Mouse (Mus musculus): ENCODE measurements around the gene Ikzf3. TPM values are rescaled to one million over a fixed set of nuclear protein-coding genes. Genes with fewer than 3 reads are reported as not detected.
A peak's percentile ranks its signal among the peaks of the same experiment; 100 is the strongest.

Ikzf3 gene
- polyA plus RNA-seq, 2 experiments = 0.05 to 0.15 TPM

DNA sequence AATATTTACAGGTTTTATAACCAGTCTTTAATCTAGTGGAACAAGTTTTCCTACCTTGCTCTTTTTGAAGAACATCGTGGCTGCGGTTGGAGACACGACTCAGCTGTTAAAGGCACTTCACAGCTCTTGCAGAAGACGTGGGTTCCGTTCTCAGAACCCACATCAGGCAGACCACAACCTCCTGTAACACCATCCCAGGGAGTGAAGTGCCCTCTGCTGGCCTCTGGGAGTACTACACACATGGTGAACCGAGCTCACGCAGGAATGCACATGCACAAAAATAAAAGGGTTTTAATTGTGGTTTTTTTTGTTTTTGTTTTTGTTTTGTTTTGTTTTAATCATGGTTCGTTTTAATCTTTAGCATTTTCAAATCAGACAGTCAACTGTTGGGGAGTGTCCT lies 22.5 kb upstream of the Ikzf3 start:
- Histone ChIP-seq H3K4me1 (replicated peaks; ENCODE audit: control insufficient read depth in 2 of 2, insufficient read depth in 2 of 2, low read length in 1 of 2) (no peaks in the 10 kb centered on the region), H3K4me3 (ENCODE audit: insufficient read depth in 1 of 2, low read depth in 2 of 2, low read length in 2 of 2) (no peak overlapping the region), H3K9me3 (ENCODE audit: control insufficient read depth, low read length) (peaks cover 2% of the 10 kb centered on the region; the same call in 1 of the 2 replicates), H3K9ac (replicated peaks) (no peak overlapping the region), H3K27ac (no peak overlapping the region), H3K4me2 (ENCODE audit: low read depth) (no peak overlapping the region), H3K36me3 (replicated peaks; ENCODE audit: control insufficient read depth, insufficient read depth, low read depth) (no peaks in the 10 kb centered on the region), H3K27me3 (ENCODE audit: control insufficient read depth, insufficient read depth, low read length) (no peaks in the 10 kb centered on the region)
- WGBS (ENCODE audit: insufficient replicate concordance) = 72% methylated on average over 8 of the region's 8 CpGs
- DNase-seq (ENCODE audit: low read depth in 3 of 3, low spot score in 3 of 3) = no peak
- no peak for ATAC-seq (ENCODE audit: insufficient read depth)
- peak; percentile 75 for TF ChIP-seq CTCF (IDR thresholded peaks at IDR 0.05; ENCODE audit: low read depth)
- TF ChIP-seq EP300 (IDR thresholded peaks at IDR 0.05; ENCODE audit: low read depth) = no peak

DNA sequence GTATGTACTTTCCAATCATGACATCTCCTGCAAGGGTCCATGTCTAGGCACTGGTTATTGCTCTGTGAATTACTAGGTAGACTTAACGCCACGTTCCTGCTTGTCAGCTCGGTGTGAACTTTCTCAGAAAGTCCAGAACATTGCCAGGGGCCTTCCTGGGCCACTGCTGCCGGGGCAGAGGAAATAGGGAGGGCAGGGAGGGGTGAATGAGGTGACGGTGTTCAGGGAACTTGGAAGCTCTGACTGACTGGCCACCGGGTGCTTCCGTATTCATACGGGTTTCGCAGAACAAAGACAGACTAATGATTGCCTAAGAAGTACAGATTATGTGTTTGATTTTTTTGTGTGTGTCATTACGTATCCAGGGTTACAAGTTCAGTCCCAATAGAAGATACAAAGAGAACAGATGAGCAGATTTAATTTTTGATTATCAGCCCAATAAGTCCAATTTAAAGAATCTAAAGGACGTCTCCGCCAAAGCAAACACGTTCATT lies 18.1 kb upstream of the Ikzf3 start:
- no peak overlapping the region for H3K9ac ChIP-seq (replicated peaks)
- H3K27me3 ChIP-seq (ENCODE audit: control insufficient read depth, insufficient read depth, low read length) = no peaks in the 10 kb centered on the region; the same call in 1 of the 2 replicates
- H3K36me3 ChIP-seq (replicated peaks; ENCODE audit: control insufficient read depth, insufficient read depth, low read depth) = no peaks in the 10 kb centered on the region
- TF ChIP-seq CTCF (IDR thresholded peaks at IDR 0.05; ENCODE audit: low read depth) (no peak), EP300 (IDR thresholded peaks at IDR 0.05; ENCODE audit: low read depth) (no peak)
- ATAC-seq (ENCODE audit: insufficient read depth) = no peak
- no peak for DNase-seq (ENCODE audit: low read depth in 3 of 3, low spot score in 3 of 3)
- 57% methylated on average over 13 of the region's 13 CpGs for WGBS (ENCODE audit: insufficient replicate concordance)
- H3K9me3 ChIP-seq (ENCODE audit: control insufficient read depth, low read length) = peaks cover 2% of the 10 kb centered on the region; the same call in 1 of the 2 replicates
- H3K4me3 ChIP-seq (ENCODE audit: insufficient read depth in 1 of 2, low read depth in 2 of 2, low read length in 2 of 2) = no peak overlapping the region
- H3K27ac ChIP-seq = no peak overlapping the region
- no peak overlapping the region for H3K4me2 ChIP-seq (ENCODE audit: low read depth)
- H3K4me1 ChIP-seq (replicated peaks; ENCODE audit: control insufficient read depth in 2 of 2, insufficient read depth in 2 of 2, low read length in 1 of 2) = peaks cover 0 to 1% of the 10 kb centered on the region in 2 experiments; a peak in 1 of 4 replicates

DNA sequence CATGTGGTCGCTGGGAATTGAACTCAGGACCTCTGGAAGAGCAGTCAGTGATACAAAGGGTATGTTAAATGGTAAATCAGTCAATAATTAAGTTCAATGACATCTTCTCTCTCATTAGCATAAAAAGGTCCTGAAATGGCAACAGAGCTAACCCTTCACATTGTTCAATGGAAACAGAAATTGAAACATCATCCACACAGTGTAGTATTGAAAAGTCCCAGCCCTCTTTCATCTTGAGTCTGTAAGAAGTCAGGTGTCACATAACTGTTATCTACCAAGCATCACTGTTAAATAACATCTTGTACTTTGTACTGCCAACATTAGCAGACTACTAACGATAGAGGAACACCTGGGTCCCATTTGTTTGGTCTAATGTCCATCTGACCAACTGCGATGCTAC lies 17.2 kb upstream of the Ikzf3 start:
- no peak overlapping the region for H3K4me2 ChIP-seq (ENCODE audit: low read depth)
- H3K4me1 ChIP-seq (replicated peaks; ENCODE audit: control insufficient read depth in 2 of 2, insufficient read depth in 2 of 2, low read length in 1 of 2) = peaks cover 0 to 1% of the 10 kb centered on the region in 2 experiments; a peak in 1 of 4 replicates
- 73% methylated on average over 3 of the region's 3 CpGs for WGBS (ENCODE audit: insufficient replicate concordance)
- H3K4me3 ChIP-seq (ENCODE audit: insufficient read depth in 1 of 2, low read depth in 2 of 2, low read length in 2 of 2) = no peak overlapping the region
- no peak for ATAC-seq (ENCODE audit: insufficient read depth)
- TF ChIP-seq EP300 (IDR thresholded peaks at IDR 0.05; ENCODE audit: low read depth) (no peak), CTCF (IDR thresholded peaks at IDR 0.05; ENCODE audit: low read depth) (no peak)
- no peak overlapping the region for H3K9ac ChIP-seq (replicated peaks)
- H3K27ac ChIP-seq = no peak overlapping the region
- no peak for DNase-seq (ENCODE audit: low read depth in 3 of 3, low spot score in 3 of 3)
- H3K27me3 ChIP-seq (ENCODE audit: control insufficient read depth, insufficient read depth, low read length) = no peaks in the 10 kb centered on the region; the same call in 1 of the 2 replicates
- no peaks in the 10 kb centered on the region for H3K9me3 ChIP-seq (ENCODE audit: control insufficient read depth, low read length)
- H3K36me3 ChIP-seq (replicated peaks; ENCODE audit: control insufficient read depth, insufficient read depth, low read depth) = no peaks in the 10 kb centered on the region

DNA sequence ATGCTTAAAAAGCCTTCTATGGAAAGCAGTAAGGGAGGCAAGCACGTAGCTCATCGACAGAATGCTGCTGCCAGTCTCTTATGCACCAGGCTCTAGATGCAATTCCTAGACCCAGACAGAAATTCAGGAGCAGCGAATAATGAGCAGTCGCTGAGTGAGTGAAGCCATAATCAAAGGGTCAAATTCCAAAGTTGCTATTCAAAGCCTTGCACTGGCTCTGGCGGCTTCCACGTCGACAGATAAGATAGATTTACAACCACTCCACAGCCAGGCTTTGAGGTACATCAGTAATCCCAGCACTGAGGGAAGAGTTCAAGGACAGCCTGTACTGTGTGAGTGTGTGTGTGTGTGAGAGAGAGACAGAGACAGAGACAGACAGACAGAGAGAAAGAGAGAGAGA lies 15.1 kb upstream of the Ikzf3 start:
- Histone ChIP-seq H3K9me3 (ENCODE audit: control insufficient read depth, low read length) (no peaks in the 10 kb centered on the region), H3K36me3 (replicated peaks; ENCODE audit: control insufficient read depth, insufficient read depth, low read depth) (no peaks in the 10 kb centered on the region), H3K27me3 (ENCODE audit: control insufficient read depth, insufficient read depth, low read length) (no peaks in the 10 kb centered on the region; the same call in 1 of the 2 replicates), H3K4me1 (replicated peaks; ENCODE audit: control insufficient read depth in 2 of 2, insufficient read depth in 2 of 2, low read length in 1 of 2) (peaks cover 0 to 1% of the 10 kb centered on the region in 2 experiments; a peak in 1 of 4 replicates), H3K9ac (replicated peaks) (no peak overlapping the region), H3K27ac (no peak overlapping the region), H3K4me2 (ENCODE audit: low read depth) (no peak overlapping the region), H3K4me3 (ENCODE audit: insufficient read depth in 1 of 2, low read depth in 2 of 2, low read length in 2 of 2) (no peak overlapping the region)
- TF ChIP-seq EP300 (IDR thresholded peaks at IDR 0.05; ENCODE audit: low read depth) = no peak
- no peak for TF ChIP-seq CTCF (IDR thresholded peaks at IDR 0.05; ENCODE audit: low read depth)
- WGBS (ENCODE audit: insufficient replicate concordance) = 32% methylated on average over 7 of the region's 7 CpGs
- ATAC-seq (ENCODE audit: insufficient read depth) = no peak
- no peak for DNase-seq (ENCODE audit: low read depth in 3 of 3, low spot score in 3 of 3)

DNA sequence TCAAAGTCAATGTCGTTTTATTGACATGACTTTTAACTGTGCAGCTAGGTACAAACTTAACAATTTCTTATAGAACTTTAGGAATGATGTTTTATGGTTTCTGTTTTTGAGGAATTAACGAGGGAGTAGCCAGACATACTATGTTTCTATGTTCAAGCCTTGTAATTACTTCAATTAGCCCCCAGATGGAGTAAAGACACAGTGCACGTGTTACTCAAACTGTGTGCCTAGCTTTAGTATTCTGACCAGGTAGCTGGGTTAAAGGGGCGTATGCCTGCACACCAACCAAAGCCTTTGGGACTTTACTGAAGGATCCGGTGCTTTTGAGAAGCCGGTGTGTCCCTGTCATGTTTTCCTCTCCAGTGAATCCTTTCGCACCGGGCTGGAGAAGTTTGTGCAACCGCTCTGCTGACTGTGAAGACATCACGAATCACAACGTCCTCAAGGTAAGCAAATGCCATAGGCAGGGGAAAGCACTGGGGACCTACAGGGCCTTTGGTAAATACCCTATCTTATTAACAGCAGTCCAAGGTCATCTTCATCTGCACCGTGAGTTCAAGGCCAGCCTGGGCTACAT lies 9.4 kb upstream of the Ikzf3 start:
- H3K4me3 ChIP-seq (ENCODE audit: insufficient read depth in 1 of 2, low read depth in 2 of 2, low read length in 2 of 2) = no peak overlapping the region
- 57% methylated on average over 12 of the region's 12 CpGs for WGBS (ENCODE audit: insufficient replicate concordance)
- H3K27me3 ChIP-seq (ENCODE audit: control insufficient read depth, insufficient read depth, low read length) = peaks cover 4% of the 10 kb centered on the region
- ATAC-seq (ENCODE audit: insufficient read depth) (no peak), DNase-seq (ENCODE audit: low read depth in 3 of 3, low spot score in 3 of 3) (no peak)
- H3K36me3 ChIP-seq (replicated peaks; ENCODE audit: control insufficient read depth, insufficient read depth, low read depth) = no peaks in the 10 kb centered on the region
- no peak overlapping the region for H3K27ac ChIP-seq
- no peak for TF ChIP-seq EP300 (IDR thresholded peaks at IDR 0.05; ENCODE audit: low read depth)
- peak; percentile 57 for TF ChIP-seq CTCF (IDR thresholded peaks at IDR 0.05; ENCODE audit: low read depth)
- no peak overlapping the region for H3K9ac ChIP-seq (replicated peaks)
- H3K9me3 ChIP-seq (ENCODE audit: control insufficient read depth, low read length) = no peaks in the 10 kb centered on the region
- no peak overlapping the region for H3K4me2 ChIP-seq (ENCODE audit: low read depth)
- peaks cover 10 to 12% of the 10 kb centered on the region in 2 experiments for H3K4me1 ChIP-seq (replicated peaks; ENCODE audit: control insufficient read depth in 2 of 2, insufficient read depth in 2 of 2, low read length in 1 of 2)
